Mouse (Mus musculus) mouse embryonic stem cell (cell line): ENCODE measurements around the gene Mmgt2.

Source experiments
- in situ Hi-C, 2 experiments: fragments of 300-500 bp; cut with MboI; formaldehyde crosslinking; loops; 1 replicate in 1 of 2; 3 replicates in 1 of 2; pipeline ENCODE4 v1.14.3; 2019 to 2020; ENCODE audit warnings: low sequenced_read_pairs in 2 of 2, low pct_unique_long_range_greater_than_20kb in 1 of 2, mixed read lengths in 1 of 2; ENCODE audit not compliant: unreplicated experiment in 1 of 2

Mmgt2 gene

DNA sequence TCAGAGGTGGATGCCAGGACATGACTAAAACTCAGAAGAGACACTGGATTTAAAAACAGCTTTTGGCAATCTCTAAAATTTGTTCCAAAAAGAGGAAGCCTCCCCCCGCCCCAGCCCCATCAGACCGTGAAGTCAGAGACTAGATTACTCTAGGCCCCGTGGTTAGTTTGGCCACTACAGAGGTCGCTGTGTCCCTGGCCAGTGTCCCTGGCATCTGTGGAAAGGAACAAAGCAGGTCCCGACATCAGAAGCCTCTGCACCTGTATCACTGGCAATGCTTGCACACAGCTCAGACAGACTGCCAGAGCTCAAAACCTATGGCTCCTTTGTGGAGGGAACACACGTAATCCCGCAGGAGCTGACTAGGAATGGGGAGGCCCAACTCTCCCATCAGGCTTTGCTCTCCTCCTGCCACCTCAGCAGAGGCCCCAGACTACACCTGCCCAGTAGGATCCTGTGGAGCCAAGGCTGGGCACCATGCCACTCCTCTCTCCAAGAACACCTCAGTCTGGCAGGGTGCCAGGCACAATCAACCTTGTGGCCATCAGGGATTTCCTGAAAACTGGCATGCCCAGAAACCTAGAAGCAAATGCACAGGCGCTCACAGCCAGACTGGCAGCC, 5.3 kb upstream of the Mmgt2 start:
- in situ Hi-C loops = no loop called here

DNA sequence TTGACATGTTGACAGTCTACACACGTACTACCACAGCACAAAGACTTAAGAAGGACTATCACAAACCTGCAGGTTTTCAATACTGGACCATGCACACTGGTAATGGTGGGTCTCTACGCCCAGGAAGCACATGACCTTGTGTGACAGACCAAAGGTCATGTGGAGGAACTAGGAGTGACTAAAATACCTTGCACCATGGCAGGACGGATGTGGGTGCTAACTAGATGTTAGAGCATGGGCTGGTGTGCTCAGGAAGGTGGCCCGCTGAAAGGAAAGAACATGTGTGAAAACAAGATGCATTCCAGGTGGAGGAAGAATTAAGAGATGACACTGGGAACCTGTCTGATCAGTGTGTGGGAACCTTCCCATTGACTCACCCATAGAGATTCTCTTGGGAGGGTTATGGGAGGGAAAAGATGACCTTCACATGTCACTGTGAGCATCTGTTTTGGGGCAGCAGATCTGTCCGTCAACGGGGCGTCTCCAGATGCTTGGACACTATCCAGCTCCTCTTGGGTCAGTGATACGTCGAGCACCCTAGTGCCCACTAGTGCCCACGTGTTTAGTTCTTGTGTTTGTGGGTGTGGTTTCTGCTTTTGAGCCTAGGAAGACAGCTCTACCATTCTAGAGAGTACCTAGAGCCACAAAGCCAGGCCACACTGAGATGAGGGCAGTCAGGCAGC, 4.6 kb upstream of the Mmgt2 start:
- in situ Hi-C loops = no loop called here

DNA sequence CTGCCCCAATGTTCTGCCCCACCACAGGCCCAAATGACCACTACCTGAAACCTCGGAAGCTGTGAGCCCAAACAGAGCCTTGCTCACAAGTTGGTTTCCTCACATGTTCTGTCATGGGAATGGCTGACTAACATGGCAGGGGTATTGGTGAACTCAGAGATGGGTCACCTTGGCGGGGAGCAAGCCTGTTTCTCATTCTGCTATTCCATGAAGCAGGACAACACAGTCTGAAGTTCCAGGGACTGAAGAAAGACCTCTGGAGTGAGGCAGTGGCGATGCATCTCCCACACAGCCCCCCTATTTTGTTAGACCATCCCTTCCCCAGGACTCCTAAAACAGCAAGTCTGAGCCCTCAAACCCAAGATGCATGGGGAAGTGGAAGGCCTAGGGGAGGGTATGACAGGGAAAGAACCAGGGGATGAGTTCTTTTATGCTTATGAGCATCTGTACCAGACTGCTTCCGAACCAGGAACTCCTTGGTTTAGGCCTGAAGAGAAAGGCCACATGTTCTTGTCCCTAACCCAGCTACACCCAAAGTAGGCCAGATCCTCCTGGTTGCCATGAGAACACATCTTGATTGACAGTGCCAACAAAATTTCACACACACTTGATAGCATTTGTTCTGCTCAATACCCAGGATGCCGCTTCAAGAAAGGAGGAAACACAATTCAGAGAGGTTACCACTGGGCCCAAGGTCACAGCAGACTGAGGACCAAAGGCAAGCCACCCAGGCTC, 3.7 kb upstream of the Mmgt2 start:
- in situ Hi-C loops = loop anchor here (5.0 kb wide), 1 partner anchor 32 kb away; no protein-coding TSS in a partner anchor

DNA sequence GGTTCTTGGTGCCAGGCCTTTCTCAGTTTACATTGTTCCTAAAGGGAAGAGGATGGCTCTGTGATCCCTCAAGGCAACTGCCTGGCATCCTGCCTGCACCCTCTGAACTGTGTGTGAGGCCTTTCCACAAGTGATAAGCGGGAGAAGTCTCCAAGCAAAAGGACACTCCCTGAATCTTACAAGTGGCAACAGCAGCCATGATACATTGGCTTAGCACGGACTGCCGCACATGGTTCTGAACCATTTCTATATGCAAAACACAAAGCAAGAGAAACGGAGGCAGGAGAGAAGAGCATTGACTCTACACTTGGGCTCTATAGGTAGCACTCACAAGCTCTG, 3.2 kb upstream of the Mmgt2 start:
- in situ Hi-C loops = loop anchor here (5.0 kb wide), 1 partner anchor 33 kb away; no protein-coding TSS in a partner anchor

DNA sequence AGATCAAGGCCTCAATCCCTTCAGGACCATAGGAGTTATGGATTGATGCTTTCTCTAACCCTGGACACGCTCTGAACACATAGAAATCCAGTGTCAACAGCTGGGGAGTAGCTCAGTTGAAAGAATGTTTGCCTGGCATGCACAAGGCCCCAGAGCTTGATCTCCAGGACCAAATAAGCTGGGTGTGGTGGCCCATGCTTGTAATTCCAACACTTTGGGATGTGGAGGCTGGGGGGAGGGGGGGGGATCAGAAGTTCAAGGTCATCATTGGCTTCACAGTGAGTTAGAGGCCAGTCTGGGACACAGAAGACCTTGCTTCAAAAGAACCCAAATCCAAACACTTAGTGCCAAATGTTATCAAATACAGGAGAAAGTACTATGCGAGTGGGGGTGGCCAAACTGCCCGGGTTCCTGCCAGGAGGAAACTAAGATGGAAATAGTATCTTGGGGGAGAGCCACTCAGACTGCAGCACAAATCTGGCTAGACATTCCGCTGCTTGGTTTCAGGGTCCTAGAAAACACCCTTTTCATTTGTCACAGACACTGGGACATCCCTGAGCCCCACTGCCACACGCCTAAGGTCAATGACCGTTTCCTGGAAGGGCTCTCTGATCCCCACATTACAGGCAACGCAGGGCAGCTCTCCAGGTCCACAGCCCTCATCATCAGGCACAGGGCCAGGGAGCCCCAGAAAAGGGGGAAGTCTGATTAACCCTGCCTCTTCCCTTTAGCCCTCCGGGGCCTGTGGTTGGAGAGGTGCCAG, 2.6 kb upstream of the Mmgt2 start:
- in situ Hi-C loops = loop anchor here (5.0 kb wide), 1 partner anchor 34 kb away; no protein-coding TSS in a partner anchor

DNA sequence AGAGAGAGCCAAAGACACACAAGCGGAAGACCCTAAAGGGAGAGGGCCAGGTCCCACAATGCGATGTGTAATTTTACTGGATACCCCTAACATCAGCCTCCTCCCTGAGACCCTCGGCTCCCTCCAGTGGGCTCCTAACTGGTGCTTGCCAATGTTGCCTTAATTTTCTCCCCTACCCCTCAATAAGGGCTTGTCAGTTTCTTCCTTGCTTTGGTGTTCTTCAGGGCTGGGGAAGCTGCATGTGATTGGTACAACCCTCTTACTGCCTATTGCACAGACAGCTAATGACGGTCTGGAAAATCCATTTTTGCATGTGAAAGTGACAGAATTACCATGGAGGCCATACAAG, 2.0 kb upstream of the Mmgt2 start:
- in situ Hi-C loops = loop anchor here (5.0 kb wide), 1 partner anchor 34 kb away; no protein-coding TSS in a partner anchor

DNA sequence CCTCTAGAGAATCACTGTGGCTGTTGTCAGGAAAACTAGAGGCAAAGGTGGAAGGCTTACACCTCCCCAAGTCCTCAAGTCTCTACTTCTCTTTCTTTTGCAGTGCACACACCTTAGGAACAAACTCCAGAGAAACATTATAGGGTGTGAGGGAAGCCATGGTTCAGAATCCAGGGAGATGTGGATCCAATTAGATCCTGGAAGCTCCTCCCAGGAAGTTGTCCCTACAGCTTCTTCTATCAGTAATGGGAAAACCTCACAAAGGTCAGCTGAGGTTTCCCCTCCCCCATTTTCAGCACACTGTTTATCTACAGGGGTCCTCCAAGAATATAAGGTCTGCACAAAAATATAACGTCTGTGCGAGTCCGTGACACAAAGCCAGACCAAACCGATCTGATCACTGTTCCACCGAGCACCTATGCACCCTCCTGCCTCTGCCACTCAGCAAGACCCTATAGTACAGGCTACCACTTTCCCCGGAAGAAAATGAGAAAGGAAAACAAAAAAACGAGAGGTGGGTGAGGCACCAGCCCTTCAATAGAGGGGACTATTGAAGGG, 1.4 kb upstream of the Mmgt2 start:
- in situ Hi-C loops = loop anchor here (5.0 kb wide), 1 partner anchor 35 kb away; no protein-coding TSS in a partner anchor

DNA sequence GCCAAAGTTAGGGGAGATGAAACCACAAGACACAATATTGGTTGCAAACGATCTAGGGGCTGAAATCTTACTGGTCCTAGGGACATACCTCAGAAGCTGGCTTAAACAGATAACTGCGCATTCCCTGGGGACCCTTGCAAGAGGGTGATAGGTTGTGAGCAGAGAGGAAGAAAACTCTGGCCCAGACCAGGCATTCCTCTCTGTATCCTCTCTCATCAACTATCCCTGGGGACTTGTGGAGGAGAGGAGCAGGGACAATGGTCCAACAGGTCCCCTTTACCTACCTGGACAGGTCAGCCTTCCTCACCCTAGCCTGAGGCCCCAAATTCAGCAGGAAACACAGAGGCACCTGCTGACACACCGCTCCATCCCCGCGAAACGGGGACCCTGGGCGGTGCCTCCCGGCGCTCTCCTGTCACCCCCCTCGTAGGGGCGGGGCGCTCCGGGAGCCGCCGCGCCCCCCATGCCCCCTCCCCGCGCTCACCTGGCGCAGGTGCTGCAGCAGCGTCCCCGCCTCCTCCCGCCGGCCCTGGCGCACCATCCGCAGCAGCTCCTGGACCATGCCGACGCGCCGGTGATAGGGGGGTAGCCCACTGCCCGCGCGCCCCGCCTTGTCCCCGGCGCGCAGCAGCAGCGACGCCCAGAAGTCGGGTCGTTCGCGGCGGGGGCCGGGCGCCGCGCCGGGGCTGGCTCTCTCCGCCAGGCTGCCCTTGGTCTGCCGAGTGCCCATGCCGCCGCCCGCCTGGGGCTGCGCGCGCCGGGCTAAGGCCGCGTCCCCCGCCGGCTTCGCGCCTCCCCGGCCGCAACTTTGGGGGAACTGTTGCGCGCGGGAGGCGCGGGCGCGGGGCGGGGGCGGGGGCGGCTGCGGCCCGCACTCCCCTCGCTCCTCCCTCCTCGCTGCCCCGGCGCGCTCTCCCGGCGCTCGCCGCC, 538 bp upstream of the Mmgt2 start, which contains the start of gene Lrrc75a:
Lrrc75a (minus strand) TSS at position 863 of the 930 bp plus-strand sequence.
- in situ Hi-C loops = loop anchor here (5.0 kb wide), 1 partner anchor 36 kb away; no protein-coding TSS in a partner anchor

DNA sequence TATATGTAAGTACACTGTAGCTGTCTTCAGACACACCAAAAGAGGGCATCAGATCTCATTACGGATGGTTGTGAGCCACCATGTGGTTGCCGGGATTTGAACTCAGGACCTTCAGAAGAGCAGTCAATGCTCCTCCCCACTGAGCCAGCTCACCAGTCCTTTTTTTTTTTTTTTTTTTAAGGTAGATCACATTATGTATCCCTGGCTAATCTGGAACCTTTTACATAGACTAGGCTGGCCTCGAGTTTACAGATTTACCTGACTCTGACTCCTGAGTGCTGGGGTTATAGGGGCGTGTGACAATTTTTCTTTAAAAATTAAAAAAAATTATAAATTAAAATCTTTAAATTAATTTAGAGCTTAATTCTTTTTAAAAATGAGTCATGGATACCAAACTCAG, 1.3 kb downstream of the Mmgt2 start:
- in situ Hi-C loops = loop anchor here (5.0 kb wide), 1 partner anchor 38 kb away; no protein-coding TSS in a partner anchor

DNA sequence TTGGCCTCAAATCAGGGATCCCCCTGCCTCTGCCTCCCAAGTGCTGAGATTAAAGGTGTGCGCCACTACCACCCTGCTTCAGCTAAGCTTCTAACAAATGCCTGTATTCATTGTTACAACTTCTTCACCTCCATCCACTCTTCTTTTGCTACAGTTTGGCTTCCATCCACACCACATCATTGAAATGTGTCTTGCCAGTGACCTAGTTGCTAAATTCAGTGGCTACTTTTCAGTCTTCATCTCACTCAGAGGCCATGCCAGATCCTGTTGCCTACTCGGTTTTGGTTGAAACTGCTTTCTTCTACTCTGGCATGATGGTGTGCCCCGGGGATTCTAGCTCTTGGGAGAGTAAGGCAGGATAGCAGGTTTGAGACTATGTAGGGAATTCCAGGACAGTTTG, 3.1 kb downstream of the Mmgt2 start:
- in situ Hi-C loops = no loop called here

DNA sequence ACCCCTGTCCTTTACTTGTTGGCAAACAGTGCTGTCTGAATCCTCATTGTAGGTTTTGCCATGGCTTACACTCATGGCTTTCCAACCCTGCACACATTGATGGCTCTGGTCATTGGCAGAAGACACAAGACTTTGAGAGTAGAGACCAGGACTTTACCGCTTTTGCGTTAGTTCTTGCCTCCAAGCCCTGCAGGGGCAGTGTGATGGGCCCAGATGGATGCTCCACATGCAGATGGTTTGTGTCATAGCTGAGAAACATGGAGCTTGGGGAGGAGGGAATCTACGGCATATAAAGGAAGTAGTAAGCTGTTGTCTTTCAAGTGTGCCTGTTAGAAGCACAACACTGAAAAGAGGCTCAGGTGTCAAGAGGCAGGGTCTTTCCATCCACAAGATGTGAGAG, 3.6 kb downstream of the Mmgt2 start:
- in situ Hi-C loops = no loop called here

DNA sequence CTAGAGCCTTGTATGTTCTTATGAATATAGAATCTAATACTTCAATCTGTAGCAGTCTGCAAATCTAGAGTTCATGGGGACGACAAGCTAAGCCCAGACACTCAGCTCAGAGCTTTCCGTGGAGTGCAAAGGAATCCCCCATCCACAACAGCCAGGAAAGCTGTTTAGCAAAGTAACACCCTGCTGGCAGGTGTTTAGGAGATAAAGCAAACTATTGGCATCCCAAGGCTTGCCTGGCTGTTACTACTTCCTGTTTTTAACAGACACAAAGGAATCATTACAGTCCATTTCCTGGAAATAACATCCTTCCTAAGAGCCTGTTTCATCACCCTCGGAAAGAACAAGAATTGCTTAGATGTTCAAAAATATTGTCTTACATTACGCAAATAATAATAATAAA, 12.4 kb downstream of the Mmgt2 start:
- in situ Hi-C loops = no loop called here

DNA sequence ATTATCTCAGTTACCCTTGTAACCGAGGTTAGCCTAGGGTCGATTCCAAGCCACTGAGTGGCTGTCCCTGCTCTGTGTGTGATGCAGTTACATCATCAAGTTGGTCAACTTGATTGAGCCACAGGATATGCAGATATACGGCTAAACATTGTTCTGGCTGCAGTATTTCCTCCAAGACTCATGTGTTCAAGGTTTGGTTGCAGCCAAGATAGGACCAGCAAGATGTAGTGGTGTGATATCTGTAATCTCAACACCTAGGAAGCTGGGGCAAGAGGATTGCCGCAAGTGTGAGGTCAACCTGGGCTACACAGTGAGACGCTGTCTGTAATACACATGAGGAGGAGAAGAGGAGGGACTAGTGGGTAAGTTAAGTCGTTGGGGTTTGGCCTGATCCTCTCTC, 15.8 kb downstream of the Mmgt2 start:
- in situ Hi-C loops = no loop called here

DNA sequence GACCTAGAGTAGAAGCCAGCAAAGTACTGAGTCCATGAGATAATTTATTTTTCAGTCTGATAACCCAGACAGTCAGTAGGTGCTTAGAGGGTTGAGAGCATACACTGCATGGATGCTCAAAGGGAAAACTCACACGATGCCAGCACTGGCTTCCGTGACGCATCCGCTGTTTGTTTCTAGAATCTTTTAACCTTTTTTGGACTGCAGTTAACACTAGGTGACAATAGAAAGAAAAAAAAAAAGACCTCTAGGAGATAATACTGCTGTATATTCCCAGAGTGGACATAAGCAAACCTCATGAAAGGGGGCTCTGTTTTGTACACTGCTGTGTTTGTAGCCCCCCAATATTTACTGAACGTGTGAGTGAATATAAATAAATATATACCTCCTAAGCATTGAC, 20.5 kb downstream of the Mmgt2 start:
- in situ Hi-C loops = no loop called here

DNA sequence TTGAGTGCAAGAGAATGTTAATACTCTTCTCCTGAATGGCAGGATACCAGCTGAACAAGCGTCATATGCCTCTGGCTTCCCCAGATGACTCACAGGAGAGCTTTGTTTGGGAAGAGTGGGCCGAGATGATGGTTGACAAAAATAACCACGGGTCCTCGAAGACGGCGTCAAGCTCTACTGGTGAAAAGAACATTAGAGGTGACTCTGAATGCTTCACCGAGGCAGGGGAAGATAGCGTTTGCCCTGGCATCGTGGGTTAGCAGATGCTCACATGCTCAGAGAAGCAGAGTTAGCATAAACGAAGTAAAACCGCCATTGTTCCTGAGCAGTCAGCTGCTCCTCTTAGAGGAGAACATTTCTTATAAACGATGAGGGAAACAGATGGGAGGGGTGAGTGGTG, 21.0 kb downstream of the Mmgt2 start:
- in situ Hi-C loops = no loop called here

DNA sequence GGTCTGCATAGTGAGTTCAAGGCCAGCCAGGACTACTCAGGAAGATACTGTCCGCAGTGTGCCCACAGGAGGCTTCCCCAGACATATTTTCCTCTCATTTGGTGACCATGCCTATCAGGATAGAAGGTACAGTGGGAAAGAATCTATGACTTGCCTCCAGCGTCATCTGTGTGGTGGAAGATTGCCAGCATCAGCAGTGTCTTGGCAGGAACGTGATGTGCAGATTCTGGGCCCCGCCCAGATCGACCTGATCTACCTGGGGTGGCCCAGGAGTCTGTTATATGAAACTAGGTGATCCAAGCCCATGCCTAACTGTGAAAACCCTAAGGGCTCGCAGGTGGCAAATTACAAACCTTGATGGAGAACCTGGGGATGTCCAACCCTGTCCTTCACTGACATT, 21.5 kb downstream of the Mmgt2 start:
- in situ Hi-C loops = no loop called here

DNA sequence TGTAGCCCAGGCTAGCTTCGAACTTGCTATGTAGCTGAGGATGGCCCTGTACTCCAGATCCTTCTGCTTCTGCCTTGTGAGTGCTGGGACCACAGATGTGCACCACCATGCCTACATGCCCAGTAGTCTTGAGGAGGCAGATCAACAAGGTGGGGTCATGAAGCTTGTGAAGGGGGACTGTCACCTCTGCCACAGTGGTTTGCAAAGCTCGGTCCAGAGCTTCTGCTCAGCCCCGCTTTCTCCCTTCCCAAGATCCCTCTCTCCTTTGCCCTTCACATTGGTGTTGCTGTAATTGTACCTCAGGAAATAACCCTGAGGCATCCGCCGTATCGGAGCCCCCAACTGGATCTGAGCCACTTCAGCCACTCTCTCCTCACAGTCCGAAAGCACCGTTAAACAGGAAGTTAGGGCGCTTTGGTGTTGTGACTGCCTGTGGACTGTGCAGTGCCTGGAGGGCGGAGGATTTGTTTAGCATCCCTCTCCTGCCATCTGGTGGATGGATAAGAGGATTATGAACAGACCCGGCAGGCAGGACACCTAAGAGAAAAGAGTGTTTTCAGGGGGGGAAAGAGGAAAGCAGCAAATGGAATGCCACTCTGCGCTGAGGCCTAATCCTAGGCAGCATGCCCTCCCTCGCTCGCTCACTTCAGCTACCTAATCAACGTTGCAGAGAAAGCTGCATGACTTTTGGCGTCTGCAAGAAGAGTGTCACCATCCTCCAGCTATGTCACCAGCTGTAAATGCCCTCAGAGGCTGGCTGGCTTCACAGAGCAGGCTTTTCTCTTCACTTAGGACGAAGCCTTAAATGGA, 27.2 kb downstream of the Mmgt2 start:
- in situ Hi-C loops = loop anchor here (5.0 to 25.0 kb wide), 2 partner anchors 63 to 388 kb away; partner anchors contain the start of genes Ttc19 (in 2 of the 2) and Zswim7 (in 2 of the 2)
